Mouse (Mus musculus) mammary gland, adult 2 months (tissue): ENCODE results near the gene 1700012B07Rik. TPM values are rescaled to one million over a fixed set of nuclear protein-coding genes. Genes with fewer than 3 reads are reported as not detected.

ENCODE experiments used
- polyA plus RNA-seq: library from polyadenylated mRNA; depleted of rRNA; stranded (reverse); fragments of >200 nt; gene quantifications from 2 replicates; pipeline ENCODE4 v1.2.3, GENCODE M21; 2012; ENCODE audit warnings: low replicate concordance; rRNA removed

1700012B07Rik gene
- polyA plus RNA-seq = not detected in 2 replicates

GRCm38 (mm10) chr11:109827946-109828345 lies at the start of gene 1700012B07Rik:
1700012B07Rik (minus strand) TSS chr11:109828046.

Other genes with a start within 250 kb of the 1700012B07Rik start
- 17.8 and 28.1 TPM in 2 replicates for gene Wipi1, start 216.1 kb downstream of the 1700012B07Rik start, polyA plus RNA-seq
- 82.8 and 102 TPM in 2 replicates for gene Prkar1a, start 178.6 kb downstream of the 1700012B07Rik start, polyA plus RNA-seq
- gene Fam20a, start 105.8 kb downstream of the 1700012B07Rik start, polyA plus RNA-seq = 15.6 and 18.3 TPM in 2 replicates
- 1.3 and 3.9 TPM in 2 replicates for gene Abca8b, start 167.8 kb upstream of the 1700012B07Rik start, polyA plus RNA-seq